Mouse (Mus musculus) lung, embryonic 14.5 days (tissue): ENCODE measurements around the gene Mzf1. TPM values are rescaled to one million over a fixed set of nuclear protein-coding genes. Genes with fewer than 3 reads are reported as not detected.

ENCODE experiments used
- ATAC-seq: fragments of 200-750 bp; cut with Nextera tagmentation; 2 replicates; pipeline ENCODE4 v1.8.0; 2017; ENCODE audit warnings: mild to moderate bottlenecking, moderate TSS enrichment, moderate library complexity; ENCODE audit not compliant: insufficient read depth
- DNase-seq: peaks from one replicate; pipeline ENCODE4 v3.0.0-alpha.2; 2015
- H3K27ac ChIP-seq: fragments of 300-500 bp; sonication (generic); 2 replicates; pipeline ENCODE4 v1.5.1; 2014; ENCODE audit warnings: low read depth, mild to moderate bottlenecking, moderate library complexity
- H3K27me3 ChIP-seq: fragments of 300-500 bp; sonication (generic); 2 replicates; pipeline ENCODE4 v1.6.1; 2014; ENCODE audit warnings: low read length, control low read depth; ENCODE audit not compliant: insufficient read depth
- H3K36me3 ChIP-seq: fragments of 300-500 bp; sonication (generic); 2 replicates; pipeline ENCODE4 v1.6.1; 2014; ENCODE audit warnings: control low read depth; ENCODE audit not compliant: insufficient read depth
- H3K4me1 ChIP-seq: fragments of 300-500 bp; sonication (generic); 2 replicates; pipeline ENCODE4 v1.6.1; 2014; ENCODE audit warnings: antibody characterized with exemption, control low read depth; ENCODE audit not compliant: insufficient read depth
- H3K4me2 ChIP-seq: fragments of 300-500 bp; sonication (generic); 2 replicates; pipeline ENCODE4 v1.6.1; 2014; ENCODE audit warnings: mild to moderate bottlenecking
- H3K4me3 ChIP-seq: fragments of 300-500 bp; sonication (generic); 2 replicates; pipeline ENCODE4 v1.5.1; 2014; ENCODE audit warnings: low read depth, low read length
- H3K9ac ChIP-seq: fragments of 300-500 bp; sonication (generic); 2 replicates; pipeline ENCODE4 v1.6.1; 2014
- H3K9me3 ChIP-seq: fragments of 300-500 bp; sonication (generic); 2 replicates; pipeline ENCODE4 v1.6.1; 2016; ENCODE audit warnings: low read depth, low read length, control low read depth
- CTCF ChIP-seq: IDR thresholded peaks from 2 replicates; pipeline ENCODE4 v1.5.1; 2016; ENCODE audit warnings: antibody characterized with exemption, low read depth
- WGBS: fragments of 180-500 bp; shearing (Covaris S2); extraction: QIAGEN DNeasy Blood & Tissue Kit; methylation state at CpG from one replicate; pipeline ENCODE4 v1.1.7; 2014; 5-methylcytosine and 5-hydroxymethylcytosine counted together
- polyA plus RNA-seq: library from polyadenylated mRNA; unstranded; fragments of >200 nt; fragmentation: Nextera tagmentation; extraction: Ambion mirVana; gene quantifications from 2 replicates; pipeline ENCODE4 v1.2.1, GENCODE M21; 2014

Gene Mzf1
- polyA plus RNA-seq, 1 experiment from 2014 or later: 2.3 TPM

DNA sequence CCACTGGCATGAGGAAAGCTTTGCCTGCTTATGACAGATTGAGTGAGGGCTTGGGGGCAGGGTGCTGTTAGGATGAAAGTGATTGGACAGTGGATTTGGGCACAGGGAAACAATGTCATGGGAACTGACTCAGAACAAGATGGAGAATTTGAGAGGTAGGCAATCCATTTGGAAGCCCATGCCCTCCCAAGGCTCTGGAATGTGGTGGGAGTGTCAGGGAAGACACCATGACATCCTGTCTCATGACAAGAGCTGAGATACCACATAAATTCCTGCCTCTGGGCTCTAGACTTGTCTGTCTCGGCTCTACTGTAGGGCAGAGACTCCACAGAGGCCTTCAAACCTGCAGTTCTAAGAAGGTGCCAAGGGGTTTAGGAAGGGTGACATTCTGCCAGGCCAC lies 13.3 kb downstream of the Mzf1 start:
- ATAC-seq (no peak), DNase-seq (no peak)
- Histone ChIP-seq H3K9ac (no peak overlapping the region), H3K4me3 (no peak overlapping the region), H3K9me3 (no peaks in the 10 kb centered on the region; the same call in 1 of the 2 replicates), H3K4me2 (no peak overlapping the region), H3K27me3 (peaks cover 30% of the 10 kb centered on the region), H3K4me1 (no peaks in the 10 kb centered on the region), H3K36me3 (peaks cover 3% of the 10 kb centered on the region), H3K27ac (no peak overlapping the region)
- 64% methylated on average over 1 of the region's 1 CpGs for WGBS
- TF ChIP-seq CTCF: no peak

DNA sequence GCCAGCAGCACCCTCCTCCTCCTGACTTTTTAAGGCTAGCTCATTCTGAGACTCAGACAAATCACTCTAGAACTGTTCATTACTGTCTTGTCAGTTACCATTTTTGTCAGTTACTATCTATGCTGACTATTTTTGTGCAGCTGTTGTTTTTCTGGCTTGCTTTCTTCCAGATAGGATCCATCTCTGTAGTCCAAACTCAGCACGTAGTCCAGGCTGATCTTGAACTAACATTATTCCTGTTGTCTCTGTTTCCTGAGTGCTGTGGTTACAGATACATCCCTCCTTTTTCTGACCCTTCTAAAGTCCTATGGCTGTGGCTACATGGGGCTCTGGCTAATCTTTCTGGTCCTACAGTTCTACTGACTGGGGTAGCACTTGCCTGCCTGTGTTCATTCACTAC lies 15.4 kb downstream of the Mzf1 start:
- peak overlapping the region; percentile 70 for H3K4me2 ChIP-seq
- ATAC-seq: no peak
- H3K9me3 ChIP-seq: no peaks in the 10 kb centered on the region; the same call in 1 of the 2 replicates
- H3K36me3 ChIP-seq: peaks cover 18% of the 10 kb centered on the region
- DNase-seq: no peak
- no peak for TF ChIP-seq CTCF
- 75% methylated on average over 1 of the region's 1 CpGs for WGBS
- H3K4me3 ChIP-seq: peak overlapping the region; percentile 75
- H3K27me3 ChIP-seq: peaks cover 17% of the 10 kb centered on the region
- H3K9ac ChIP-seq: peak overlapping the region; percentile 93
- peak overlapping the region; percentile 99 for H3K27ac ChIP-seq
- no peaks in the 10 kb centered on the region for H3K4me1 ChIP-seq

DNA sequence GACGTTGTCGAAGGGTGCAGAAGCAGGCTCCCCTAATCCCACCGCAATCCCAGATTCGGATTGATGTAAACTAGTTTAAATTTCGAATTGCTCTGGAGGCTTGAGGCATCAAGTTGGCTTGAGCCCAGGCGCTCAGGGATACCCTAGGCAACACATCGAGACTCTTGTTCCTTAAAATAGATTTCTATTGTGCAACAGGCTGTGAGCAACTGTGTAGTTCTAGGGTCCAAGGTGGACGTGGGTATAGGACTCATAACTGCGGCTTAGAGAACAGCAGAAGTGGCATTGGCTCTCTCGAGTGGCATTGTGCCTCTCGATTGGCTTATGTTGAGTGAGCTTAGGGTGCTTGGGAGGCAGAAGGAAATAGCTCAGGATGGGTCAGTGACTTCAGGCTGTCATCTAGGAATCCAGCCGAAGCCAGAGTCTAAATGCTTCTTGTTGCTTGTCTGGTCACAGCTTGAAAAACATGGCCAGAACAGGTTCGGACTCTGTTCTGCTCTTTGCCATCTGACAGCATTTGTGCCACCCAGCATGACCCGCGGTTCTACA lies 15.9 kb downstream of the Mzf1 start:
- TF ChIP-seq CTCF: no peak
- H3K4me2 ChIP-seq: peak overlapping the region; percentile 70
- H3K9me3 ChIP-seq: no peaks in the 10 kb centered on the region; the same call in 1 of the 2 replicates
- peak overlapping the region; percentile 93 for H3K9ac ChIP-seq
- ATAC-seq (no peak), DNase-seq (peak; percentile 61)
- H3K4me3 ChIP-seq: peak overlapping the region; percentile 75
- peaks cover 20% of the 10 kb centered on the region for H3K36me3 ChIP-seq
- H3K27me3 ChIP-seq: peaks cover 12% of the 10 kb centered on the region
- H3K27ac ChIP-seq: peak overlapping the region; percentile 99
- 14% methylated on average over 15 of the region's 15 CpGs for WGBS
- H3K4me1 ChIP-seq: no peaks in the 10 kb centered on the region

- Histone ChIP-seq H3K4me1 (no peaks in the 10 kb centered on the region), H3K4me3 (peak within 1 kb of the TSS; percentile 75), H3K27ac (peak within 1 kb of the TSS; percentile 99), H3K9ac (peak within 1 kb of the TSS; percentile 93), H3K27me3 (peaks cover 5% of the 10 kb centered on the region), H3K9me3 (no peaks in the 10 kb centered on the region), H3K4me2 (peak within 1 kb of the TSS; percentile 93), H3K36me3 (peaks cover 27% of the 10 kb centered on the region)
- under 1% methylated on average over 65 of the region's 65 CpGs for WGBS
- no peak for TF ChIP-seq CTCF
- peak; percentile 92 for ATAC-seq
- peak; percentile 100 for DNase-seq
Observed at GRCm38 (mm10) chr7:13037901-13038555, 16.5 kb downstream of the Mzf1 start, which contains the start of gene Ube2m. Gene Ube2m, minus strand, starts transcription at chr7:13038275.

DNA sequence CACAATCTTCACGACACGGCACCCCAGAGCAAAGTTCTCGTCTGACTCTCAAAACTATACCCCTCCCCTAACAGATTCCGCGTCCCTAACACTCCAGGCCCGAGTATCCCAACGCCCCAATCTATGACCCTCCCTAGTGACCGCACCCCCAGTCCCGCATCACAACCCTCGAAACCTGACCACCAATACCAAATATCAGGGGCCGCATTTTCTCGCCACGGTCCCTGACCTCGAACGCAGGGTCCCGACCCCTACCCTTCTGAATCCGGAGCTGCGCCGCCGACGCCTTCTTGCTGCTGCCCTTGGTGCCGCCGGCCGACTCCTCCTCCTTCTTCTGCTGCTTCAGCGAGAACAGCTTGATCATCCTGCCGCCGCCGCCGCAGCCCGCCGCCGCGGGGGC lies 17.2 kb downstream of the Mzf1 start:
- Histone ChIP-seq H3K36me3 (peaks cover 33% of the 10 kb centered on the region), H3K4me2 (peak overlapping the region; percentile 93), H3K4me3 (peak overlapping the region; percentile 75), H3K4me1 (no peaks in the 10 kb centered on the region), H3K9me3 (no peaks in the 10 kb centered on the region), H3K27me3 (no peaks in the 10 kb centered on the region), H3K27ac (peak overlapping the region; percentile 99), H3K9ac (peak overlapping the region; percentile 93)
- DNase-seq (no peak), ATAC-seq (no peak)
- WGBS: under 1% methylated on average over 32 of the region's 33 CpGs
- no peak for TF ChIP-seq CTCF

- peak overlapping the region; percentile 34; the same call in 1 of the 2 replicates for H3K27ac ChIP-seq
- peaks cover 39% of the 10 kb centered on the region for H3K36me3 ChIP-seq
- no peaks in the 10 kb centered on the region for H3K4me1 ChIP-seq
- H3K9me3 ChIP-seq: no peaks in the 10 kb centered on the region
- peak overlapping the region; percentile 93 for H3K4me2 ChIP-seq
- WGBS: 37% methylated on average over 4 of the region's 4 CpGs
- ATAC-seq: no peak
- no peaks in the 10 kb centered on the region for H3K27me3 ChIP-seq
- peak overlapping the region; percentile 93 for H3K9ac ChIP-seq
- TF ChIP-seq CTCF: no peak
- peak overlapping the region; percentile 75 for H3K4me3 ChIP-seq
- no peak for DNase-seq
Observed at GRCm38 (mm10) chr7:13036806-13037205, 17.8 kb downstream of the Mzf1 start.

GRCm38 (mm10) chr7:13035211-13035855 lies 19.2 kb downstream of the Mzf1 start:
- H3K27ac ChIP-seq: peak overlapping the region; percentile 89
- H3K4me1 ChIP-seq: no peaks in the 10 kb centered on the region
- H3K4me3 ChIP-seq: peak overlapping the region; percentile 63
- DNase-seq (no peak), ATAC-seq (no peak)
- WGBS: 83% methylated on average over 17 of the region's 17 CpGs
- no peak; the same call in 1 of the 2 replicates for TF ChIP-seq CTCF
- H3K9me3 ChIP-seq: no peaks in the 10 kb centered on the region
- H3K36me3 ChIP-seq: peaks cover 54% of the 10 kb centered on the region
- peak overlapping the region; percentile 90 for H3K4me2 ChIP-seq
- no peaks in the 10 kb centered on the region for H3K27me3 ChIP-seq
- H3K9ac ChIP-seq: 0 out of 2 replicates have a peak overlapping the region, but pooled peaks have one; percentile 16
